Mouse (Mus musculus) hindbrain, embryonic 12.5 days (tissue): Measurements from ENCODE around the gene Skap2. TPM values are rescaled to one million over a fixed set of nuclear protein-coding genes. Genes with fewer than 3 reads are reported as not detected.

ENCODE experiments used
- ATAC-seq: fragments of 200-750 bp; cut with Nextera tagmentation; 2 replicates; pipeline ENCODE4 v1.8.0; 2017; ENCODE audit warnings: moderate TSS enrichment; ENCODE audit not compliant: low FRiP score
- H3K27ac ChIP-seq: fragments of 300-500 bp; sonication (generic); 2 replicates; pipeline ENCODE4 v1.5.1; 2016; ENCODE audit warnings: mild to moderate bottlenecking
- H3K27me3 ChIP-seq: fragments of 300-500 bp; sonication (generic); 2 replicates; pipeline ENCODE4 v1.6.1; 2016; ENCODE audit warnings: mild to moderate bottlenecking
- H3K36me3 ChIP-seq: fragments of 300-500 bp; sonication (generic); 2 replicates; pipeline ENCODE4 v1.6.1; 2016; ENCODE audit warnings: mild to moderate bottlenecking
- H3K4me1 ChIP-seq: fragments of 300-500 bp; sonication (generic); 2 replicates; pipeline ENCODE4 v1.6.1; 2016
- H3K4me2 ChIP-seq: fragments of 300-500 bp; sonication (generic); replicated peaks from 2 replicates; pipeline ENCODE4 v1.6.1; 2016; ENCODE audit warnings: mild to moderate bottlenecking
- H3K4me3 ChIP-seq: fragments of 300-500 bp; sonication (generic); 2 replicates; pipeline ENCODE4 v1.5.1; 2016; ENCODE audit warnings: mild to moderate bottlenecking
- H3K9ac ChIP-seq: fragments of 300-500 bp; sonication (generic); 2 replicates; pipeline ENCODE4 v1.6.1; 2016; ENCODE audit warnings: mild to moderate bottlenecking, moderate library complexity
- H3K9me3 ChIP-seq: fragments of 300-500 bp; sonication (generic); replicated peaks from 2 replicates; pipeline ENCODE4 v1.6.1; 2016; ENCODE audit warnings: mild to moderate bottlenecking
- WGBS: fragments of 180-500 bp; shearing (Covaris S2); methylation state at CpG from one replicate; pipeline ENCODE4 v1.1.7; 2016; 5-methylcytosine and 5-hydroxymethylcytosine counted together
- polyA plus RNA-seq: library from polyadenylated mRNA; unstranded; fragments of >200 nt; fragmentation: Nextera tagmentation; extraction: Ambion mirVana; gene quantifications from 2 replicates; pipeline ENCODE4 v1.2.1, GENCODE M21; 2016

Gene Skap2
- polyA plus RNA-seq, 1 experiment from 2014 or later: 24.4 TPM

DNA sequence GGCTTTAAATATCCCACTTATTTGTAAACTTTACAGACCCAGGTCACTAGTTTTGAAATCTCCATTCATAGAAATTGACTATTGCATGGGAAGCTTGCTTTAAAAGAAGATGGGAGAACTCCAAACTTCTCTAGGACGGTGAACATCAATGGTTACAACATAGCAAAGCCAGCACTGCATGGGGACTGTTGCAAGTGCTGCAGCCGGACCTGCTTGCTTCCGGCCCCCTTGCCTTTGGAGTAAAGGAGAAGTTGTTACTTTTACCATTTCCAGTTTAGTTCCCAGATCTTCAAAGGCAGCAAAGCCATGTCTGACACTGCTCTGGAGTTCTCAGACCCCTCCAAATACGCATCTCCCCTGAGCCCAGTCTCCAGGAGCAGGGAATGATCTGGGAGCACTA, 159.7 kb downstream of the Skap2 start:
- Histone ChIP-seq H3K9ac (no peak overlapping the region), H3K27ac (peak overlapping the region; percentile 44; the same call in 1 of the 2 replicates), H3K4me3 (no peak overlapping the region), H3K4me1 (peaks cover 38% of the 10 kb centered on the region), H3K27me3 (peaks cover 4% of the 10 kb centered on the region; the same call in 1 of the 2 replicates), H3K36me3 (no peaks in the 10 kb centered on the region), H3K9me3 (no peaks in the 10 kb centered on the region), H3K4me2 (no peak overlapping the region)
- 69% methylated on average over 4 of the region's 4 CpGs for WGBS
- ATAC-seq: no peak

DNA sequence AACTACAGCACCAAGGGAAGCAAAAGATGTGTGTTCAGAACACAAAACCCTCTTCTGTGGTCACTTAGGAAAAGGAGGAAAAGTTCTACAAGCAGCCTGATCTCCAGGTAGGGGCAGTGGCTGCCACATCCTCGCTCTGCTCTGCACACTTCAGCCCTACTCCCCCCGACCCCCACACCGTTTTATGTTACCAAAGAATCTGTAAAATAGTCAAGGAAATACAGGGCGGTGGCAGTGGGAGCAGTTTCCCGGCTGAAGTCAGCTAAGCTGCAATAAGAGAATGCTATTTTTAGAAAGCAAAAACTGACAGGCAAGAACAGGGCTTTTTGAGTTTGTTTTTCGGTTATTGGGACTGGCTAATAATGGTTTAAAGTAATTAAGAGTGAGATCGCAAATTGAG, 160.8 kb downstream of the Skap2 start:
- no peak for ATAC-seq
- Histone ChIP-seq H3K9ac (no peak overlapping the region), H3K4me1 (peaks cover 48% of the 10 kb centered on the region), H3K36me3 (no peaks in the 10 kb centered on the region), H3K27ac (peak overlapping the region; percentile 95; the same call in 1 of the 2 replicates), H3K9me3 (no peaks in the 10 kb centered on the region), H3K4me2 (no peak overlapping the region), H3K4me3 (no peak overlapping the region), H3K27me3 (peaks cover 9% of the 10 kb centered on the region; the same call in 1 of the 2 replicates)
- 44% methylated on average over 7 of the region's 7 CpGs for WGBS

DNA sequence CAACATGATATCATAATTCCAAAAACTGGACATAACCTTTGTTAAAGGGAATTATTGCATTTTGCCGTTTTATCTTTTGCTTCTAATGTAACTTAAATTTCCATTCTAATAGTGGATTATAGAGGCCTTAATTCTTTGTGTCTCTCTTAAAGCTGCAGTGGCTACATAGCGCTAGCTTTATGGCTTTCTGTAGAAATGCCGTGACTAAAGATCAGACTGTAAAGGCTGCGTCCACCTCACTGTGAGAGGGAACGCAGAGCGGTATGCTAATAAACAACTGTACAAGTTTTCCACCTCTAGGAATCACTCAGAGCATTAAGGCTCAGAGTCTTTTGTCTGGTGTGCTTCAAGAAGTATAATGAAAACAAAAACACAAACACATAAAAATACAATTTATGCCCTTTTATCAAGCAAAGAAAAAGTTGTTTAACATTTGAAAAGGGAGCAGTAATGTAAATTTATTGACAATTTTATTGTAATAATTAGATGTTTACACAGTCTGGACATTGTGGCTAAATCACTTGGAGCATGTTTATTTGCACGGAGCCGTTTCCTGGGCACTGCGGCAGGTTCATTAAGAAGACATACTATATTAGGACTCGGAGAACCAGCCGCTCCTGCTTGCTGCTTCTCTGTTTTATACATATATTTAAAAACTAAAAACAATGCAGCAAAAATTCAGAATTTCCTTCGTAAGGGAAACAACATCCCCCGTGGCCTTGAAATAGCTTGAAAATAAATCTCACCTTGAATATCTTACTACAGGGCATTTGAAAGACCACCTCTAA, 162.1 kb downstream of the Skap2 start:
- peak overlapping the region; percentile 44; the same call in 1 of the 2 replicates for H3K4me2 ChIP-seq
- H3K27ac ChIP-seq: peak overlapping the region; percentile 95
- no peaks in the 10 kb centered on the region for H3K36me3 ChIP-seq
- WGBS: 45% methylated on average over 13 of the region's 13 CpGs
- H3K9me3 ChIP-seq: no peaks in the 10 kb centered on the region
- H3K9ac ChIP-seq: no peak overlapping the region
- H3K4me3 ChIP-seq: no peak overlapping the region
- H3K4me1 ChIP-seq: peaks cover 48% of the 10 kb centered on the region
- peaks cover 9% of the 10 kb centered on the region; the same call in 1 of the 2 replicates for H3K27me3 ChIP-seq
- ATAC-seq: peak; percentile 45; the same call in 1 of the 2 replicates

GRCm38 (mm10) chr6:51849561-51849960, 162.8 kb downstream of the Skap2 start:
- no peak overlapping the region for H3K4me3 ChIP-seq
- H3K9ac ChIP-seq: peak overlapping the region; percentile 52

GRCm38 (mm10) chr6:51844106-51844505, 168.2 kb downstream of the Skap2 start:
- Histone ChIP-seq H3K9ac (no peak overlapping the region), H3K4me2 (no peak overlapping the region), H3K9me3 (no peaks in the 10 kb centered on the region), H3K4me1 (peaks cover 36% of the 10 kb centered on the region), H3K27ac (peak overlapping the region; percentile 68), H3K36me3 (no peaks in the 10 kb centered on the region), H3K4me3 (no peak overlapping the region), H3K27me3 (0 out of 2 replicates have a peak, but pooled peaks cover 5% of the 10 kb centered on the region)
- 47% methylated on average over 11 of the region's 11 CpGs for WGBS
- ATAC-seq: 0 out of 2 replicates have a peak, but pooled peaks have one; percentile 53

More at GRCm38 (mm10) chr6:51849561-51849960, 162.8 kb downstream of the Skap2 start:
- H3K9me3 ChIP-seq: no peaks in the 10 kb centered on the region
- H3K27ac ChIP-seq: peak overlapping the region; percentile 95
- peaks cover 9% of the 10 kb centered on the region; the same call in 1 of the 2 replicates for H3K27me3 ChIP-seq
- no peaks in the 10 kb centered on the region for H3K36me3 ChIP-seq
- ATAC-seq: peak; percentile 88
- peaks cover 48% of the 10 kb centered on the region for H3K4me1 ChIP-seq
- peak overlapping the region; percentile 44 for H3K4me2 ChIP-seq
- WGBS: 25% methylated on average over 10 of the region's 10 CpGs

DNA sequence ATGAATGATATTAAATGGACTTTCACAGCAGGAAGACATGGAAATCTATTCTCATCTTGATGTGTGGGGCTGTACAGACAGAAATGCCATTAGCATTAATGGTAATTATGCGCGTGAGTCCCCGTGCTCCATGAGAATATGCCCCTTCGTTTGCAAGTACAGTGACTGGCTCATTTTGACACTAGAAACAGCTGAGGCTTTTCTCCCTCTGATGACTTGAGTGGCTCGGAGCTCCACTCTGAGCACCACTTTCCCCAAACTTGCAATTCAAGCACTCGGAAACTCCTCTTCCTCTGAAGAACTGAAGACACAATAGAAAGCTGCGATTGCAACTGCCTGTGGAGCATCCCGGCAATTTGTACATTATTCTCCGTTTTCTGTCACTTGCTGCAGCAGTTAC, 169.3 kb downstream of the Skap2 start:
- 71% methylated on average over 9 of the region's 9 CpGs for WGBS

GRCm38 (mm10) chr6:51838177-51838576, 174.2 kb downstream of the Skap2 start:
- H3K27ac ChIP-seq: no peak overlapping the region
- no peak overlapping the region for H3K9ac ChIP-seq
- H3K9me3 ChIP-seq: no peaks in the 10 kb centered on the region
- no peak overlapping the region for H3K4me3 ChIP-seq
- no peaks in the 10 kb centered on the region for H3K36me3 ChIP-seq
- H3K4me1 ChIP-seq: peaks cover 2% of the 10 kb centered on the region
- 74% methylated on average over 3 of the region's 3 CpGs for WGBS
- no peaks in the 10 kb centered on the region for H3K27me3 ChIP-seq
- H3K4me2 ChIP-seq: no peak overlapping the region
- no peak for ATAC-seq

More for the DNA sequence above, 169.3 kb downstream of the Skap2 start:
- H3K4me3 ChIP-seq: no peak overlapping the region
- H3K36me3 ChIP-seq: no peaks in the 10 kb centered on the region
- H3K9me3 ChIP-seq: no peaks in the 10 kb centered on the region
- H3K9ac ChIP-seq: no peak overlapping the region
- no peak overlapping the region for H3K4me2 ChIP-seq
- H3K27me3 ChIP-seq: 0 out of 2 replicates have a peak, but pooled peaks cover 5% of the 10 kb centered on the region
- H3K27ac ChIP-seq: peak overlapping the region; percentile 68
- ATAC-seq: 0 out of 2 replicates have a peak, but pooled peaks have one; percentile 41
- peaks cover 28% of the 10 kb centered on the region for H3K4me1 ChIP-seq

GRCm38 (mm10) chr6:51833362-51833761, 179.0 kb downstream of the Skap2 start:
- Histone ChIP-seq H3K4me1 (no peaks in the 10 kb centered on the region), H3K27me3 (peaks cover 3% of the 10 kb centered on the region; the same call in 1 of the 2 replicates), H3K9me3 (no peaks in the 10 kb centered on the region), H3K27ac (no peak overlapping the region), H3K36me3 (no peaks in the 10 kb centered on the region), H3K9ac (no peak overlapping the region), H3K4me2 (no peak overlapping the region), H3K4me3 (no peak overlapping the region)
- 89% methylated on average over 2 of the region's 2 CpGs for WGBS
- ATAC-seq: no peak

- Histone ChIP-seq H3K27ac (no peak overlapping the region), H3K4me2 (no peak overlapping the region), H3K9ac (no peak overlapping the region), H3K4me3 (no peak overlapping the region), H3K9me3 (0 out of 2 replicates have a peak, but pooled peaks cover 4% of the 10 kb centered on the region), H3K27me3 (peaks cover 3% of the 10 kb centered on the region; the same call in 1 of the 2 replicates), H3K4me1 (peaks cover 7% of the 10 kb centered on the region), H3K36me3 (no peaks in the 10 kb centered on the region)
- no peak for ATAC-seq
- 40% methylated on average over 4 of the region's 4 CpGs for WGBS
These were observed 186.7 kb downstream of the Skap2 start for GRCm38 (mm10) chr6:51825621-51826021.

- H3K4me1 ChIP-seq: peaks cover 7% of the 10 kb centered on the region
- ATAC-seq: no peak
- no peak overlapping the region for H3K27ac ChIP-seq
- 85% methylated on average over 9 of the region's 9 CpGs for WGBS
- no peak overlapping the region for H3K4me3 ChIP-seq
- H3K9ac ChIP-seq: no peak overlapping the region
- no peaks in the 10 kb centered on the region for H3K36me3 ChIP-seq
- H3K4me2 ChIP-seq: no peak overlapping the region
- H3K9me3 ChIP-seq: 0 out of 2 replicates have a peak, but pooled peaks cover 4% of the 10 kb centered on the region
- H3K27me3 ChIP-seq: no peaks in the 10 kb centered on the region
These were observed 188.1 kb downstream of the Skap2 start for GRCm38 (mm10) chr6:51824136-51824830.

DNA sequence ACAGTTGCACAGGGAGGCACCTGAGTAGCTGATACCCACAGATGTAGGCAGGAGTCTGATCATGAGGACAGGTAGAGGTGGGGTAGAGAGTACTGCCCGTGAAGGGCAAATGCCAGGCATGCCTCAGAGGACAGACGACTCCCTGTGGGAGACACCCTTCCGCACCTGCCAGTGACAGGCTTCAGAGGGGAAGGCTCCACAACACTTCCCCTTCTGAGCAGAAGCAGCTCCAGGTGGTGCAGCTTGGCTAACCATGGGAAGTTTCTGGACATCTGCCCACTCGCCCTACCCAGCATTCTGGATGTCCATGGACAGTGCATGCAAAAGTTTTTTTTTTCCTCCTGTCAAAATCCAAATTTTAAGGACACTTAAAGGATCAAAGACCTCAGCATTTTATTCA, 190.3 kb downstream of the Skap2 start:
- WGBS: 76% methylated on average over 4 of the region's 4 CpGs
- H3K9ac ChIP-seq: no peak overlapping the region
- H3K4me2 ChIP-seq: no peak overlapping the region
- no peak overlapping the region for H3K4me3 ChIP-seq
- H3K36me3 ChIP-seq: no peaks in the 10 kb centered on the region
- H3K9me3 ChIP-seq: peaks cover 12% of the 10 kb centered on the region; the same call in 1 of the 2 replicates
- peaks cover 7% of the 10 kb centered on the region for H3K4me1 ChIP-seq
- H3K27ac ChIP-seq: no peak overlapping the region
- no peaks in the 10 kb centered on the region for H3K27me3 ChIP-seq
- ATAC-seq: no peak

- Histone ChIP-seq H3K9ac (no peak overlapping the region), H3K27me3 (no peaks in the 10 kb centered on the region), H3K4me3 (no peak overlapping the region), H3K4me2 (no peak overlapping the region), H3K4me1 (peaks cover 7% of the 10 kb centered on the region), H3K27ac (no peak overlapping the region), H3K9me3 (peaks cover 12% of the 10 kb centered on the region; the same call in 1 of the 2 replicates), H3K36me3 (no peaks in the 10 kb centered on the region)
- ATAC-seq: no peak
- 84% methylated on average over 5 of the region's 5 CpGs for WGBS
These were observed 191.5 kb downstream of the Skap2 start for GRCm38 (mm10) chr6:51820853-51821252.
